Mouse (Mus musculus) left cerebral cortex, adult 11 months (tissue): Measurements from ENCODE around the gene Rab3a.

Experiments used
- DNase-seq: peaks from one replicate; pipeline ENCODE4 v3.0.0; 2022; ENCODE audit warnings: low spot score

The Rab3a gene

GRCm38 (mm10) chr8:70774740-70775139 is 20.3 kb downstream of the Rab3a start:
- no peak for DNase-seq

GRCm38 (mm10) chr8:70775227-70775626 is 20.7 kb downstream of the Rab3a start:
- no peak for DNase-seq

GRCm38 (mm10) chr8:70775851-70776495 is 21.5 kb downstream of the Rab3a start:
- DNase-seq = no peak

- peak; percentile 97 for DNase-seq
These were observed 22.3 kb downstream of the Rab3a start, which contains the start of gene Pik3r2 for GRCm38 (mm10) chr8:70776496-70777444. Gene Pik3r2, minus strand, starts transcription at chr8:70776713.

GRCm38 (mm10) chr8:70780093-70780492 is 25.6 kb downstream of the Rab3a start:
- no peak for DNase-seq

GRCm38 (mm10) chr8:70786291-70787050 is 32.0 kb downstream of the Rab3a start:
- DNase-seq = no peak

GRCm38 (mm10) chr8:70787051-70787445 is 32.6 kb downstream of the Rab3a start:
- DNase-seq = no peak

- no peak for DNase-seq
These were observed 33.6 kb downstream of the Rab3a start for GRCm38 (mm10) chr8:70787941-70788667.

GRCm38 (mm10) chr8:70789046-70789445 is 34.6 kb downstream of the Rab3a start:
- no peak for DNase-seq

GRCm38 (mm10) chr8:70790846-70791245 is 36.4 kb downstream of the Rab3a start:
- DNase-seq = no peak

- DNase-seq = no peak
These were observed 36.8 kb downstream of the Rab3a start for GRCm38 (mm10) chr8:70791294-70791701.

- DNase-seq = peak; percentile 96
These were observed 37.7 kb downstream of the Rab3a start for GRCm38 (mm10) chr8:70791975-70792691.

GRCm38 (mm10) chr8:70792700-70793099 is 38.2 kb downstream of the Rab3a start:
- no peak for DNase-seq

GRCm38 (mm10) chr8:70794215-70794614 is 39.7 kb downstream of the Rab3a start:
- no peak for DNase-seq

- DNase-seq = no peak
These were observed 40.9 kb downstream of the Rab3a start for GRCm38 (mm10) chr8:70795370-70795769.

- no peak for DNase-seq
These were observed 42.1 kb downstream of the Rab3a start for GRCm38 (mm10) chr8:70796403-70797080.

- DNase-seq = peak; percentile 91
These were observed 42.9 kb downstream of the Rab3a start for GRCm38 (mm10) chr8:70797081-70798070.

- no peak for DNase-seq
These were observed 43.8 kb downstream of the Rab3a start for GRCm38 (mm10) chr8:70798281-70798680.

GRCm38 (mm10) chr8:70800648-70801047 is 46.2 kb downstream of the Rab3a start:
- DNase-seq = no peak
